Mouse (Mus musculus): ENCODE data around the gene Fads2. TPM values are rescaled to one million over a fixed set of nuclear protein-coding genes. Genes with fewer than 3 reads are reported as not detected.

The Fads2 gene
- total RNA-seq, 2 experiments from 2014 or later, result 1,648 to 1,771 TPM

DNA sequence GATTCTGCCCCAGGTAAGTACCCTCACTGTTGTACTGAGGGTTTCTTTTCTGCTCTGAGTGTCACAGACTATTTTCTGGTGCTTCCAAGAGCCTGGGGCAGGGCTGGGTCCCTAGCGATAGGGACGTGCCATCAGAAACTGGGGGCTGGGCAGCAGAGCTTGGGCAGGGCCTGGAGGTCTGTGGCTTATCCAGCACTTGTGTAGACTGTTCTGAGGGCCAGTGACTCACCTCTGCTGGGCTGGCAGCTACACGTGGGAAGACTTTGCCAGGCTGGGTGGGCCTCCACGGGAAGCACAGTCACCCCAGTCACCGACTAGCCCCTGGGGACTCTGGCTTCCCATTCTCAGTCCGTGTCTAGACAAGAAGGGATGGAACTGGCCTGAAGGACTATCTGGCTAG lies 59.3 kb downstream of the Fads2 start:
- DNase-seq, result no peak

DNA sequence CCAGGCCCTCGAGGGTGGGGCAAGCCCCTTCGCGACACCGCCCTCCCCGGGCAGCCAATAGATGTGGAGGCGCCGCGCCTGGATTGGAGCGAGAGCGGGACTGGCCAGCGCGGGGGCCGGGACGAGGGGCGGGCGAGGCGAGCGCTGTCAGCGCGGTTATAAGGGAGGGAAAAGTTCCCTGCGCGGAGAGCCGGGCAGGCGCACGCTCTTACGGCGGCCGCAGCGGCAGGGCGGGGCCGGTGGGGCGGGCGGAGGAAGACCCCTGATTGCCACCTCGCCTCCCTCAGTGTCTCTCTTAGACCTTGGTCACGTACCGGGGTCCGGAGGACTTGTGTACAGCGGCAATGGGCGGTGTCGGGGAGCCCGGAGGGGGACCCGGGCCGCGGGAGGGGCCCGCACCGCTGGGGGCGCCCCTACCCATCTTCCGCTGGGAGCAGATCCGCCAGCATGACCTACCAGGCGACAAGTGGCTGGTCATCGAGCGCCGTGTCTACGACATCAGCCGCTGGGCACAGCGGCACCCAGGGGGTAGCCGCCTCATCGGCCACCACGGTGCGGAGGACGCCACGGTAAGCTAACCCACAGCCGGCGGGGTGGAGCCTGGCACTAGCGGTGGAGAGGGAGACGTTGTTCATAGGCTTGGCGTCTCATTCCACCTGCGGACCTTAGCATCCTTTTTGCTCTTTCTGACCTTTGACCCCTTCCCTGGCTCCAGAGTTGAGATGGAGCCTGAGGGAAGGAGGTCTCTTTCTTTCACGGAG lies 60.0 kb downstream of the Fads2 start, which contains the start of gene Fads3:
Gene Fads3 (plus strand): TSS at position 182 of the 761 bp plus-strand sequence.
- peak; percentile 90 for DNase-seq

DNA sequence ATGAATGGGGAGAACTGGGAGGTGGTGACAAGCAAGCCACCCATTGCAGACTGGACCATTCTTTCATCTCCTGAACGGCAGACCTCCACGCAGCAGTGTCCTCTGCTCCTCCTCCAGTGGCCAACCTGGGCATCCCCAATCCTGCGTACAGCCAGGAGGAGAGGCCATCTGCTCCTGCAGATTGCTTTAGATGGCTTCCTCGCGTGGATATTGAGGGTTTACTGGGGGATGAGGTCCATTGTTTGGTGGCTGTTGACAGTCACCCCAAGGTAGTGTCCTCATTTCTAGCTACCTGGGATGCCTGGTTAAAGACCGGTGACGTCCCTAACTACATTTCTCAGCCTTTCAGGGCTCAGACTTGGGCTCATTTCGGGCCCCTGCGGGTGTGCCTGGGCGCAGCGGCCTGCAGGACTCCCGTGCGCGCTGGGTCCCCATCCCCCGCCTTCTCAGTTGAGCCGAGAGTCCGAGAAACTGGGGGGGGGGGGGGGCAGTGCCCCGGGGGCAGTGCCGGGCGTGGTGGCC lies 60.6 kb downstream of the Fads2 start:
- DNase-seq, result no peak

DNA sequence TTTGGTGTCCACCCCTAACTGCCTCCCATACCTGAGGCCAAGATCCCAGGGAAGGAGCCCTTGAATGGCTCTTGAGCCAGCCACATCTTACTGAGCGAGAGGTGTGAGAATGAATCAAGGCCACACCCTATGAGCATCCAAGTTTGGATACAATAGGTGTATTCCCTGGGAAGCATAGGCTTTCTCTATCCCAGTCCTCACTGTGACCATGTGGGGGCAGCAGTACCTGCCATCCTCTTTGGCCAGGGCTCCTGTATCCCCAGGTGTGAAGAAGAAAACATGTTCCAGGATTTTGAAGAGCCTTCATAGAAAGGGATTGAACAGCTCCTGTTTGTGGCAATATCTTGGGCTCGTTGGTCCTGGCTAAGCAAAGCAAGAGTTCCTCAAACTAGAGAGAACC lies 61.9 kb downstream of the Fads2 start:
- DNase-seq, result peak in 1 of 2 experiments; percentile 39

DNA sequence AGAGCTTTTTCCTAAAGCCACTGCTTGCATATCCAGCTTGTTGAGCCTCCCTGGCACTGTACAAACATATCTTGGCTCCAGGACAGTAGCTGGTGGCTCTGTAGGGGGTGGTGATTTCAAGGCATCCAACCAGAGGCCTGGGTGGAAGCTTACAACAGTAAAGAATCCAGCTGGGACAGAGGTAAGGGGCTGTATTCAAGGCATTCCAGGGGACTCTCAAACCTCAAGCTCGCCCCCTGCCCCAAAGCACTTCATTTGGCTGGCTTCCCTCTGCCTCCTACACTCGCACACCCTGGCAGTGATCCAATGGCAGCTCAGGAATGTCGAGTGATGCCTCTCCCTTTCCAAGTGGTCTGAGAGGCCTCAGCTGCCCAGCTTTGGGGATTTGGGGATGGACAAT lies 62.6 kb downstream of the Fads2 start:
- DNase-seq, result peak in 1 of 2 experiments; percentile 32

DNA sequence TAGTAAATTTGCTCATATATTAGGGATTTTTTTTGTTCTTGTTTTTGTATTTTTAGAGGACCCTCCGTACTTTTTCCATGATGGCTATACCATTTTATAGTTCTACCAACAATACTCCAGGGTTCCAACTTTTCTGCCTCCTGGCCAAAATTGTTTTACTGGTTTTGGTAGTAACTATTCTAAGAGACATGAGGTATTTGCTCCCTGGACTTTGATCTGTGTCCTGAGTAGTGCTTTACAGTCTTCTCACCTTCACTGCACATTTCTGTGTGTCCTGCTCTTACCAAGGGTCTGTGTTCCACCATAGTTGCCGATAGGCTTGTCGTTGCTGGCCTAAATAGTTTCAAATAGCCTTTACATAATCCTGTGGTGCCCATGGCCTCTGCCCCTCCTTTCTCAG lies 63.2 kb downstream of the Fads2 start:
- DNase-seq, result no peak

DNA sequence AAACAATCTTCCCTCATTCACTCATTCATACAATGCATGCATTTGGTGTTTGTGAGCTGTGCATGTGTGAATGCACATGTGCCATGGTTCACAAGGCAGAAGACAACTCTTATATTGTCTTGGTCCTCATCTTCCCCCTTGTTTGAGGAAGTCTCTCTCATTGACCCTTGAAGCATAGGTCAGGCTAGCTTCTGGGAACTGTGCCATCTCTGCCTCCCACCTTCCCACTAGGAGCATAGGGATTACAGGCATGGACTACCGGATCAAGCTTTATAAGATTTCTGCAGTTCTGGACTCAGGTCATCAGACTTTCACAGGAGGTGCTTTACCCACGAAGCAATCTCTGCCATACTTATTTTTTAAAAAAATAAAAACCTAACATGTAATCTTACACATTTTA lies 64.0 kb downstream of the Fads2 start:
- DNase-seq, result no peak

DNA sequence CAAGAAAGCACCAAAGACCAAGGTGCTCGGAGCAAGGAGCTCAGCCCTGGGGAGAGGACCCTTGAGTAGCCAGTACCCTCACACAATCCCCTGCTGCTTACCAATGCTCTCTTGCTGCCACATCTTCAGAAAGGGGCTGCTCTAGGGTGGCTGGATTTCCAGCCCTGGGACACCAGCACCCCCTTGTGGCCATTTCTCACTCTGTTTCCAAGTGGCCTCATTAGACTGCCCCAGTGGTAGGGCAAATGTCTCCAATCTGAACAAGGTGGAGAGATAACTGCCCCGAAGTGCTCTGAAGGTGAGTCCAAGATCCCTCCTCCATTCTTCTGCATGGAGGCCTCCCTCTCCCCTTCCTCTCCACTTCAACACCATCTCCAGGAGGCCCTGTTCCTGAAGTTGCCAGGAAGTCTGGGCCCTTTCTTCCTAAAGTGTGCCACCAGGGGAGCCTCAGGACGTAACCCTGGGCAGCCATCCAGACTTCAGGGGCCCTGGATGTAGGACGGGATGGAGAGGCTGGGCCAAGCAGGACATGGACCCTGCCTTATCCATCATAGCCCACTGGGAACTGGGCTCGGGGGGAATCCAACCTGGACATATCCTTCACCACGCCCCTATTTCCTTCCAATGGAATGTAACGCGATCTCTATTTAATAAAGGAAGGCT lies 66.6 kb downstream of the Fads2 start:
- DNase-seq, result peak; percentile 86 to 91

DNA sequence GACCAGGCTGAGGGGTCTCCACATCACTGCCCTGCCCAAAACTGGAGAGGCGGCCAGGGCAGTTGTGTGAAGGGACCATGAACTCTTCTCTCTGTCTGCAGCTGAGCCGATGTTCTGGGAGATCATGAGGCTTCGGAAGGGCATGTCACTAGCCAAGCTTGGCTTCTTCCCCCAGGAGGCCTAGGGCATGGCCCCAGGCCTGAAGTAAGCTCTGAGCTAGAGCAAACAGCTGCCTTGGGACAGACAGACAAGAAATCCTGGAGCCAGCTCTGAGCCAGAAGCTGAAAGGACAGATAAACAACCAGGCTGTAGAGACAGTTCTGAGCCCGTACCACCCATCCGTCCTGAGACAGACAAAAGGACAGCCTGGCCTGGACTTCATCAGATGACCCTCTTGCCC lies 67.2 kb downstream of the Fads2 start:
- no peak for DNase-seq

DNA sequence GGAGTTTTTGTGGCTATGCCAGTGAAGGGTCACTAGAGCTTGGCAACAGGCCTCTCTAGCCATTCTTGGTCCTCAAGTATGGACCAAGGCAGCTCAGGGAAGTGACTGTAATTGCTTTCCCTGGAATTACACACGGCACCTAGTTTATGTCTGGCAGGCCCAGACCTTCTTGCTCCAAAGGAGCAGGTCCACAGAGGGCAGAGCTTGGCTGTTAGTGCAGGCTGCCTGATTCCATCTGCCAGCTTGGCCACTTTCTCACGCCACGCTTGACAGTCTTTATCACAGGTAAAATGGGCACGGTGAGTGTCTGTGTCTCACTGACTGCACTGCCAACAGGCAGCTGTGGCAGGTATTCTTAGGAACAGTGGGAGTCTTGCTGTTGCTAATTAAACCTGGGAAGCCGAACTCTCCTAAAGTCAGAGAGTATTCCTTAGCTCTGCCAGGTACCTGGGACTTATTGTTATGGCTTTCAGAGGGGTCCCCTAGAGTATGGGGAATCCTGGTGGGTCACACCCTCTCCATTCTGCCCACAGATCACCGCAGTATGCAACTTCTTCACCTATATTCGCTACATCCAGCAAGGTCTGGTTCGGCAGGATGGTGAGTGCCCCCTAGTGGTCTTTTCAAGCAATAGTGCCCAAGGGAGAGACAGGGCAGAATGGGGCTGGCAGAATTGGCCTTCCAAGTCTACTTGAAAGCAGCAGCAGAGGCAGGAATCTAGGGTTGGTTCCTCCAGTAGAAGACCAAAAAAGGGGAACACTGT lies 68.2 kb downstream of the Fads2 start:
- DNase-seq, result peak; percentile 65 to 71

DNA sequence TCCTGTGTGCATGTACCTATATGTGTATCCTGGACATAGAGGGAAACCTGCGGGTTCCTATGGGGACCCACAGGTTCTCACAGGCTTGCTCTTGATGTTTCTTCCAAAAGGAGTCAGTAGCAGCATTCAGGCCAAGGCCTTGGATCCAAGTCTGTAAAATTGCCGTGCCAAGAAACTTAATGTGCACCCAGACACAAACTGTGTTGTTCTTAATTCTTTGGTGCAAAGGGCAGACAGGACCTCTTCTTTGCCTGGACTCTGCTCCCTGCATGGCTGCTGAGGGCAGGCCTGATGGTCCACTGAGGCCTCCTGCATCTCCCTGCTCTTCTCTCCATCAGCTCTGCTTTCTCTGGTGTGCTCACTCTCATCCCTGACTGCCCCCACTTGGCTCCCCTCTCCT lies 71.8 kb downstream of the Fads2 start:
- no peak for DNase-seq

DNA sequence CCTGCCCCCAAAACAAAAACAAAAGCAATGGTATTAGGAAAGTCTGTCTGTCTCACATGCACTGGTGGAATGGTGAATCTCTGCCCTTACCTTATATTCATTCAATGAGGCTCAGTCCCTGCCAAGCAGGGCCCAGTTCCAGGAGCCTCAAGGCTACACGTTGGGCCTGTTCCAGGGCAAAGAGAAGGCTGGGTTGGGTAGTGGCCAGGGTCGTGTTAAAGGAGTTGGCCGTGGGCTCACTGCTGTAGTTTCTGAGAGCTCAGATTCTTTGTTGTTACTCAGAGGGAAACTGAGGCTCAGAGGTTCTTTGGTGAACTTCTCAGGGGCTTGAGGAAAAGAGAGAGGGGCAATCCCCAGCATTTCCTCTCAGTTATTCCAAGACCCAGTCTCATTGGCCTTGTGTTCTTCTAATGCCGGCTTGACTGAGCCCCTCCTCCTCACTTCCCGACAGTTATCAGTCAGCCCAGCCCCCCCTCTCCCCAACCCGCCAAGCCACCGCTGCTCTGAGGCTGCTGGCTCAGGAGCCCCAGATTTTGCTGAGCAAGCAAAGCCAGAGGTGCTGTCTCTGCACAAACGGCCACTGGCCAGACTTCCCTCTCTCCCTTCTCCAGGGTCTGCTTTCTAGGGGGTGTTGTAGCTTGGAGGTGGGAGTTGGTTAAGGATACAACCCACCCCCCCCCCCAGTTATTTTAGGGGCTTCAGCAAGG lies 76.2 kb downstream of the Fads2 start:
- peak; percentile 90 to 93 for DNase-seq

DNA sequence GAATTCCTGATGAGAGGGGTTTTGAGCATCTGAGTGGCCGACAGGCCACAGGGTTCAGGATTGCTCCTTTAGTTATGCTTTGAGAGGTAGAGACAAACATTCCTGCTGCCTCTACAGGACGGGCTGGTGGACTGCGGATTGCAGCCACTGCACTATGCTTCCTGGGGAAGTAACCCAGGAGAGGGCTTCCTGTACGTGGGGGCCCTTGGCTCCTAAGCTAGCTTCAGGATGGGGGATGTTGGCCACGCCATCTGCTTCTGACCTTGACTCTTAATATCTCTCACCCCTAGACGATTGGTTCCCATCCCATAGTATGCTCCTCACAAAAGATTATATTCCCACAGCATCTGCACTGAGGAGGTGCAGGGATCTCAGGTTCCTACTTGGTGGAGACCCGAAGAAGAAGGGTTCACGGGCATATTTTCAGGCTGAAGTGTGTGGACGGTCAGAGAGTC lies 78.2 kb downstream of the Fads2 start:
- DNase-seq, result no peak

DNA sequence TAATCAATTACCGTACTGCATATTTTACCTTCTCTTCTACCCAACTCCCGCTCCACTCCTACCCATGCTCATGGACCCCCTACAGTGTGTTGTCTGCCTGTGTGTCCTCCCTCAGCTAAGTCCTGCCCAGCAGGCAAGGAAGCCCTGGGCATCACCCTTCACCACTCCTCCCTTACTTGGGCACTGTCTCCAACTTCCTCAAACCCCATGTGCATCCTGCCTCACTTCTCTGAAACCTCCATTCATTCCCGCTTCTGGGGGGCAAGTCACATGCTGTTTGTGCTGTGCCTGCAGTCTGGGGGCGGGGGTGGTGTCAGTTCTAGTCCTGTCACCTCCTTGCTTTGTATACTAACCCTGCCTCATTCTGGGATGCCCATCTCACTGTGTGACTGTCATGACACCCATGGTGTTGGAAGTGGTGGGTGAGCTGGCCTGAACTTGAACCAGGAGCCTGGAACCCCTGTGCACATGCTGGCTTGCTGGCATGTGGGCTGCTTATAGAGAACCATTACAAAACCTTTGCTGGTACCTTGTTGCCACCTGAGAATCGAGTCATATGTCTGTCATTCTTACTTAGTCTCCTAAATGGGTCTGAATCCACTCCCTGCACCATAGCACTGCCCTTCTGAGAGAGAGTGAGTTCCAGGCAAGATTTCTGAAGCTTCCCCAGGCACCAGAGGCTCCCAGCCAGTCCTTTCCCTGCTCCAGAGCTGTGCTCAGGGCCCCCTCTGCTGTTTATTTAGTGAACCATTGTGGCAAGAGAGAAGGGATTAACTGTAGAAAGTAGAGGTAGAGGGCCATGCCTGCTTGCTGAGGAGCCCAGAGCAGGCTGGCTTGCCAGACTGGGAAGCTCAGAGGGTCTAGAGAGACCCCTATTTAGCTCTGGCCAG lies 78.9 kb downstream of the Fads2 start:
- peak in 1 of 2 experiments; percentile 50 for DNase-seq

DNA sequence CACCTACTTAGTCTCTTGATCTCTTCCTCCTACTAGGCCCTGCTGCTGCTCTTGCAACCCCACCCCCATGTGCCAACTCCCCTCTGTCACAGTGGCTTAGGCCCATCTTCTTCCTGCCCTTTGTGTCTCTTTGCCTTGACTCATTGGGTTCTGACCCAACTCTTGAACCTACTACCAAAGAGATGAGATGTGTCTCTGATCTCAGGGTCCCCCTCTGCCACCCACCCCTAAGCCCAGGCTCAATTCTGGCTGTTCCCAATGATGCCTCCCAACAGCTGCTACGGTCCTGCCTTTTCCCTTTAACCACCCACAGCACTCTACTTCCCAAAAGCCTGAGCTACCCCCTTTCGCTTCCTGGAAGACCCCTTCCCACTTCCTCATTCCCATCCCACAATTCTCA lies 79.6 kb downstream of the Fads2 start:
- no peak for DNase-seq

DNA sequence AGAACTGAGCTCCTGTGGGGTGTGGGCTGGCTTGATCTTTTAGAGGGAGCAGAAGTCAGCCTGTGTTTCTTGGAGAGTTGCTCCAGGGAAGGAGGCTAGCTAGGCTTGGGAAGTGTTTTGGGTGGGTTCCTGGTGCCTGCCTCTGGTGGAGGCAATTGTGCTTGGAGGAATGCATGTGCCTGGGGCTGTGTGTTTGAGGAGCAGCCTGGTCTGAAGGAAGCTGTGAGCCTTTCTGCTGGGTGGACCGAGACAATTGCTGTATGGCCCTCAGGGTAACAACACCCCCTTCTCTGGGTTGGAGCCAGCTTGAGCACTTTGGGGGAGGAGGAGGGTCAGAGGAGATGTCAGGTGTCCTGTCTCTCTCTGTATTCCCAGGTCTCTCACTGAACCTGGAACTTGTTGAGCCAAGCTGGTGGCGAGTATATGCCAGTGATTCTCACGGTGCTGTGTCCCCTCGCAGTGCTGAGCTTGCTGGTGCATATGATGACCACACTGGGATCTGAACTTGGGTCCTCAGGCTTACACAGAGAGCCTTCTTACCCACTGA lies 82.3 kb downstream of the Fads2 start:
- DNase-seq, result no peak

DNA sequence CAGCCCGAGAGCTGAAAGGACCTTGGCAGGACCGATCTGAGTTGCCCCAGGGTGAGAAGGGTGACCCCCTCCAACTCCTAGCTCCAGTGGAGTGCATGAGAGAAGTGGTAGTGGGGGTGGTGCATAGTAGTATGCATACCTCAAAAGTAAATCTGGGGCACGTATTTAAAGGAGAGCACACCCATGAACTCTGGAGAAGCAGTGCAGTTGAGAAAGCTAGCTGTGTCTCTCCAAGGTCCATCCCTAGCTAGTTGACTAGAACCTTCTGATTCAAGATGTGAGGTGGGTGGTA lies 83.1 kb downstream of the Fads2 start:
- no peak for DNase-seq

DNA sequence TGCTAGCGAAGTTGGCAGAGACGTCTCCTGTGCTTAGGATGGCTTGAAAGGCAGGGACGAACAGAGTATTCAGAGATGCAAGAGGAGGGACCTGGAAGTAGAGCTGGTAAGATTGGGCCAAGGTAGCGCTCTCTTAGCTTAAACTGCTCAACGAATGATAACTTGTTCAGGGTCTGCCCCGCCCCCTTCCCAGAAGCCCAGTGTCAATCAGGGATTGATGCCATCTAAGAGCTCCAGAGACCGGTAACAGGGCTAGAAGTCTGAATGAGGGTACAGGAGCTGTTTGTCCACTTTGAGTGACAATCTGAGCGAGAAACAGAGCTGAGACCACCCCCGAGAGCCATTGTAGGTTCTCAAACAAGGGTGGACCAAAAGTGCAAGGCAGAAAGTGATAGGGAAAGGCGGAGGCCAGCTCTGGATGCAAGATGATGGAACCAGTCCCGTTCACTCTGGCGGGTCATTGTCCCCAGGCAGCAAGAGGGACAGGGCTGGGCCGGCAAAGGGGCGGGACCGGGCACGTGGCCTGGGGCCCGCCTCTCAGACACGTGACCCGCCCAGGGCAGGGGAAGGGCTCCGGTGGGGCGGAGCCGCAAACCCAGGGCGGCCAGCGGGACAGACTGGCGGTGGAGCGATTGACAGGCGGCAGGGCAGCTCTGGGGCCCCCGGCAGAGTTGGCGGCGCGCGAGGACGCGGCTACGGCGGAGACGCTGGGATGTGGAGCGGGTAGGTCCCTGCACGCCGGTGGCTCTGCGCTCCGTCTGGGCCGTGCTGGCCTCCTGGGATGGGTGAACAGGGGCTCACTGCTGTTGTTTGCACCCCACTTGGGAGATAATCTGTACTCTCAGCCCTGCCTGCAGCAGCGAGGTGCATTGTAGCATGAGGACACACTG lies 83.7 kb downstream of the Fads2 start:
- peak; percentile 96 to 98 for DNase-seq

DNA sequence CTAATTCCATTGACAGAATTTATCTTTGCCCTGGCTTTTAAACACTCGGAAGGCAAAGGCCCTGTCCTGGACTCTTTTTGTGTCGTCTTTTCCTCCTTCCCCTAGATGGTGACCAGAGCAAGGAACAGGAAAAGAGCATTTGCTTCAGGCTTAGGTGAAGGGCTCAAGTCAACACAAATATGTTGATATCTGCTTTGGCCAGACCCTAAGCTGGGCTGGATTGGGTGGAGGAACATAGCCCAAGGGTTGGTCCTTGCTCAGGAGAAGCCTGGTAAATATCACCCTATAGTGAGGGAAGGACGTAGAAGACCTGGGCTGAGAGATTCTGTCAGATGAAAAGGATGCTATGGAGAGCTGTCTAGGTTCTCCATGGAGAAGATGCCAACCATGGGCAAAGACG lies 85.4 kb downstream of the Fads2 start:
- DNase-seq, result no peak

DNA sequence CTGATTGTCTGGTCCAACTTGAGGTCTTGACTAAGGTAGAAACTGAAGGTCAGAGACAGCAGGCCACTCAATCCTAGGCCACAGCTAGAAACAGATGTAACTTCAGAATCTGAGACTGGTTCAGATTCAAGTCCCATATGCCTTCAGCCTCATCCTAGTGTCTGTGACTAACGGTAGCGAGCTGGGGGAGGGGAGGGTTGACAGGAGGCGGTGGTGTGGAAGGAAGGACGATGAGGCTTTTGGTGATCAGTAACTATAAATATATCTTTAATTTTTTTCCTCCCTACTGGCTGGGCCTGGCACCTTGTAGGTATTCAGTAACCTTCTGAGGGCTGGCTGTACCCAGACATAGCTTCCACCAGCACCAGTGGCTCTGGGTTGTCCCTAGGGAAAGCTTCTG lies 86.1 kb downstream of the Fads2 start:
- no peak for DNase-seq

Data from adrenal gland, postnatal 36 days (tissue).